Comparison of ENCODE assay signal across 10 mouse cellular contexts in genomic region chr8:127939284-127939985, GRCm38 (mm10).
DNase-seq lines count a peak whose midpoint lies in the region; ATAC-seq lines count a peak whose summit lies in the region.
"Had no signal": no experiment of that assay in that cellular context is flagged by ENCODE, and none has a peak within 500 bp of the region (broad histone marks: within the 10 kb centered on the region; RNA-seq: fewer than 3 reads in every experiment).

No protein-coding gene starts in this region.

- 21% methylated on average over 7 of the region's 7 CpGs for WGBS in forebrain, embryonic 14.5 days
- 12% methylated on average over 7 of the region's 7 CpGs for WGBS in midbrain, embryonic 15.5 days
- 32% methylated on average over 7 of the region's 7 CpGs for WGBS in kidney, embryonic 15.5 days

- no peak overlapping the region for H3K4me3 ChIP-seq in forebrain, embryonic 14.5 days (ENCODE audit: low read depth, low read length)
- H3K4me3 ChIP-seq in midbrain, embryonic 15.5 days = no peak overlapping the region
- H3K4me3 ChIP-seq in kidney, embryonic 15.5 days (replicated peaks) = no peak overlapping the region

- H3K9me3 ChIP-seq in forebrain, embryonic 14.5 days (replicated peaks; ENCODE audit: control insufficient read depth, low read length) = no peaks in the 10 kb centered on the region
- no peaks in the 10 kb centered on the region for H3K9me3 ChIP-seq in midbrain, embryonic 15.5 days
- H3K9me3 ChIP-seq in kidney, embryonic 15.5 days (replicated peaks) = no peaks in the 10 kb centered on the region

- no peaks in the 10 kb centered on the region for H3K36me3 ChIP-seq in forebrain, embryonic 14.5 days (ENCODE audit: control insufficient read depth, insufficient read depth, low read length)
- no peaks in the 10 kb centered on the region for H3K36me3 ChIP-seq in midbrain, embryonic 15.5 days (replicated peaks)
- H3K36me3 ChIP-seq in kidney, embryonic 15.5 days = no peaks in the 10 kb centered on the region
- H3K36me3 ChIP-seq: G1E had no signal

- H3K4me1 ChIP-seq in forebrain, embryonic 14.5 days (ENCODE audit: control insufficient read depth, insufficient read depth, low read length) = peaks cover 19% of the 10 kb centered on the region
- H3K4me1 ChIP-seq in midbrain, embryonic 15.5 days = peaks cover 17% of the 10 kb centered on the region
- H3K4me1 ChIP-seq in kidney, embryonic 15.5 days = peaks cover 7% of the 10 kb centered on the region; the same call in 1 of the 2 replicates

- peak overlapping the region; percentile 65; the same call in 1 of the 2 replicates for H3K27ac ChIP-seq in forebrain, embryonic 14.5 days (ENCODE audit: low read depth, low read length)
- peak overlapping the region; percentile 66 for H3K27ac ChIP-seq in midbrain, embryonic 15.5 days
- H3K27ac ChIP-seq in kidney, embryonic 15.5 days = no peak overlapping the region

- peak; percentile 3 for DNase-seq in c-Kit-positive CD71-negative TER-119-negative erythroid progenitor cells, embryonic 14.5 days (ENCODE audit: low read depth)
- peak; percentile 77 for DNase-seq in forebrain, embryonic 14.5 days (ENCODE audit: low spot score)
- DNase-seq in layer of hippocampus, adult 11-12 months (ENCODE audit: low spot score) = peak; percentile 54
- DNase-seq in spleen, adult 12 weeks (ENCODE audit: low spot score) = no peak
- no peak for DNase-seq in kidney, postnatal 36 days
- DNase-seq in kidney, postnatal 14 days = no peak
- DNase-seq: cerebellum, adult 2 months had no signal

- H3K27me3 ChIP-seq in forebrain, embryonic 14.5 days (replicated peaks; ENCODE audit: control insufficient read depth, insufficient read depth, low read length) = no peaks in the 10 kb centered on the region
- H3K27me3 ChIP-seq in midbrain, embryonic 15.5 days (replicated peaks) = no peaks in the 10 kb centered on the region
- H3K27me3 ChIP-seq in kidney, embryonic 15.5 days = no peaks in the 10 kb centered on the region

- no peak overlapping the region for H3K4me2 ChIP-seq in forebrain, embryonic 14.5 days (ENCODE audit: low read length)
- H3K4me2 ChIP-seq in midbrain, embryonic 15.5 days = no peak overlapping the region
- H3K4me2 ChIP-seq in kidney, embryonic 15.5 days = no peak overlapping the region

- ATAC-seq in forebrain, embryonic 14.5 days = peak; percentile 82
- ATAC-seq in midbrain, embryonic 15.5 days (replicated peaks) = peak; percentile 88
- no peak for ATAC-seq in kidney, embryonic 15.5 days (replicated peaks; ENCODE audit: low FRiP score)

- H3K9ac ChIP-seq in forebrain, embryonic 14.5 days (ENCODE audit: low read length) = no peak overlapping the region
- H3K9ac ChIP-seq in midbrain, embryonic 15.5 days = no peak overlapping the region
- H3K9ac ChIP-seq in kidney, embryonic 15.5 days = no peak overlapping the region

Comparison
In these comparisons a context has a peak if more than half of its experiments do, and no peak if none do; other contexts are left out.
1. DNase-seq: peak in c-Kit-positive CD71-negative TER-119-negative erythroid progenitor cells, embryonic 14.5 days (single experiment), forebrain, embryonic 14.5 days (single experiment) and layer of hippocampus, adult 11-12 months (single experiment); none in spleen, adult 12 weeks (single experiment), kidney, postnatal 36 days (0 of 2) and kidney, postnatal 14 days (single experiment).